ENCODE assay signal across 20 mouse cellular contexts in genomic region chr13:81630566-81630965, GRCm38 (mm10). TPM values are rescaled to one million over a fixed set of nuclear protein-coding genes. Genes with fewer than 3 reads are reported as not detected.
A peak's percentile ranks its signal among the peaks of the same experiment; 100 is the strongest.
DNase-seq lines count a peak whose midpoint lies in the region; ATAC-seq and TF ChIP-seq lines count a peak whose summit lies in the region.
"Had no signal": no experiment of that assay in that cellular context is flagged by ENCODE, and none has a peak within 500 bp of the region (broad histone marks: within the 10 kb centered on the region; RNA-seq: fewer than 3 reads in every experiment).

No protein-coding gene starts in this region.

- no peak for ATAC-seq in hindbrain, embryonic 15.5 days (ENCODE audit: low FRiP score, low read depth)
- ATAC-seq: inflammation-experienced regulatory T-cells, adult 6 months; lung, postnatal 0 days had no signal

- H3K9me3 ChIP-seq in hindbrain, embryonic 15.5 days = no peaks in the 10 kb centered on the region
- H3K9me3 ChIP-seq: embryonic facial prominence, embryonic 13.5 days; limb, embryonic 12.5 days had no signal

- intact Hi-C loops in heart, adult 2 months (cut with DNase I) = no loop called here

- no peak overlapping the region for H3K9ac ChIP-seq in hindbrain, embryonic 15.5 days
- no peak overlapping the region for H3K9ac ChIP-seq in heart, adult 2 months (ENCODE audit: low read depth, low read length)
- H3K9ac ChIP-seq: embryonic facial prominence, embryonic 13.5 days; limb, embryonic 12.5 days; liver, embryonic 14.5 days had no signal

- TF ChIP-seq CTCF in heart, adult 2 months (IDR thresholded peaks at IDR 0.05) = no peak

- peak overlapping the region; percentile 17 for H3K4me2 ChIP-seq in hindbrain, embryonic 15.5 days
- H3K4me2 ChIP-seq: embryonic facial prominence, embryonic 13.5 days; limb, embryonic 12.5 days had no signal

- no peak for TF ChIP-seq POLR2A in heart, adult 2 months (IDR thresholded peaks at IDR 0.05; ENCODE audit: insufficient read depth, low read depth, low read length)

- peak; percentile 43 for DNase-seq in embryo, embryonic 10.5 days (ENCODE audit: low spot score)
- no peak for DNase-seq in embryo, embryonic 9.5 days (ENCODE audit: extremely low spot score)
- peak; percentile 40 for DNase-seq in retina, postnatal 1 day
- DNase-seq in retina, embryonic 14.5 days (ENCODE audit: low spot score) = no peak
- no peak for DNase-seq in natural killer cell, adult 2 months (ENCODE audit: low spot score in 2 of 2)
- DNase-seq in frontal cortex, adult 2 months (ENCODE audit: extremely low spot score in 1 of 2, low spot score in 1 of 2) = no peak
- DNase-seq in heart, adult 2 months = no peak
- DNase-seq: cerebellum, postnatal 10 days; gastrocnemius, adult 2 months; heart, adult 18-20 months; kidney, adult 8-10 months; kidney, postnatal 36 days; right cerebral cortex, adult 18-20 months had no signal

- 8% methylated on average over 5 of the region's 5 CpGs for WGBS in hindbrain, embryonic 15.5 days
- 70% methylated on average over 5 of the region's 5 CpGs for WGBS in heart, adult 2 months

- H3K4me1 ChIP-seq in hindbrain, embryonic 15.5 days (replicated peaks) = peaks cover 9% of the 10 kb centered on the region
- no peaks in the 10 kb centered on the region for H3K4me1 ChIP-seq in heart, adult 2 months (ENCODE audit: control insufficient read depth, insufficient read depth, low read length)

- H3K4me3 ChIP-seq in hindbrain, embryonic 15.5 days = no peak overlapping the region
- no peak overlapping the region for H3K4me3 ChIP-seq in heart, adult 2 months
- H3K4me3 ChIP-seq: embryonic facial prominence, embryonic 13.5 days; gastrocnemius, adult 2 months; limb, embryonic 12.5 days; megakaryocyte, embryonic 14.5 days had no signal

- no peaks in the 10 kb centered on the region for H3K79me2 ChIP-seq in heart, adult 2 months (replicated peaks; ENCODE audit: control insufficient read depth, insufficient read depth, low read length)

- H3K36me3 ChIP-seq in hindbrain, embryonic 15.5 days = no peaks in the 10 kb centered on the region
- no peaks in the 10 kb centered on the region for H3K36me3 ChIP-seq in heart, adult 2 months (ENCODE audit: control insufficient read depth, insufficient read depth, low read length)
- H3K36me3 ChIP-seq: embryonic facial prominence, embryonic 13.5 days; limb, embryonic 12.5 days had no signal

- peaks cover 6% of the 10 kb centered on the region; the same call in 1 of the 2 replicates for H3K27me3 ChIP-seq in hindbrain, embryonic 15.5 days
- H3K27me3 ChIP-seq in heart, adult 2 months (ENCODE audit: control insufficient read depth, insufficient read depth, low read length) = peaks cover 7% of the 10 kb centered on the region

- no peak for TF ChIP-seq EP300 in heart, adult 2 months (IDR thresholded peaks at IDR 0.05; ENCODE audit: insufficient read depth, low read depth, low read length)

- no peak overlapping the region for H3K27ac ChIP-seq in hindbrain, embryonic 15.5 days (replicated peaks)
- H3K27ac ChIP-seq in heart, adult 2 months = no peak overlapping the region
- H3K27ac ChIP-seq: embryonic facial prominence, embryonic 13.5 days; gastrocnemius, adult 2 months; limb, embryonic 12.5 days; liver, embryonic 14.5 days had no signal

RNA-seq across cellular contexts. Expression of gene Adgrv1, which starts 2.4 kb away (rescaled TPM):
- 10.6 and 13.8 TPM in 2 replicates for polyA plus RNA-seq in hindbrain, embryonic 15.5 days (2015; fragmentation: Nextera tagmentation; extraction: Ambion mirVana)
- polyA plus RNA-seq in frontal cortex, adult 2 months (2012; rRNA removed) = 1.7 and 2.0 TPM in 2 replicates
- total RNA-seq in heart, adult 2 months (2021) = under 1 TPM in 1 of 2 experiments, not detected in 1; 0.30 TPM
- polyA plus RNA-seq in heart, adult 2 months (2012; rRNA removed) = 0.18 and 0.35 TPM in 2 replicates
- total RNA-seq: gastrocnemius, adult 2 months had no signal

RNA-seq across cellular contexts. Expression of gene Lysmd3, which starts 26.9 kb away (rescaled TPM):
- 17.3 and 19.3 TPM in 2 replicates for polyA plus RNA-seq in hindbrain, embryonic 15.5 days (2015; fragmentation: Nextera tagmentation; extraction: Ambion mirVana)
- 7.2 and 9.4 TPM in 2 replicates for polyA plus RNA-seq in frontal cortex, adult 2 months (2012; rRNA removed)
- 10 to 100 TPM; 13.2 to 17.2 TPM for total RNA-seq in heart, adult 2 months (2021)
- 4.3 and 9.3 TPM in 2 replicates for polyA plus RNA-seq in heart, adult 2 months (2012; rRNA removed)

Comparison
In these comparisons a context has a peak if more than half of its experiments do, and no peak if none do; other contexts are left out.
1. DNase-seq: peak in embryo, embryonic 10.5 days (single experiment) and retina, postnatal 1 day (single experiment); none in embryo, embryonic 9.5 days (single experiment), retina, embryonic 14.5 days (single experiment), natural killer cell, adult 2 months (0 of 2), frontal cortex, adult 2 months (0 of 2) and heart, adult 2 months (0 of 2).